Mouse (Mus musculus) C2C12 (cell line): ENCODE data around the gene B4galt5.

ENCODE experiments used
- CEBPB ChIP-seq: IDR thresholded peaks from one replicate; pipeline ENCODE4 v1.6.1; 2011; ENCODE audit warnings: low read depth, mild to moderate bottlenecking, control low read depth, moderate library complexity
- CTCF ChIP-seq: IDR thresholded peaks from one replicate; pipeline ENCODE4 v1.5.1; 2011; ENCODE audit not compliant: control insufficient read depth, insufficient read depth, insufficient read length
- MAX ChIP-seq: IDR thresholded peaks from one replicate; pipeline ENCODE4 v1.6.1; 2011; ENCODE audit warnings: mild to moderate bottlenecking, control low read depth
- MYOD1 ChIP-seq: IDR thresholded peaks from one replicate; pipeline ENCODE4 v1.6.1; 2011; ENCODE audit warnings: low read depth; ENCODE audit not compliant: control insufficient read depth, insufficient read length
- MYOG ChIP-seq: IDR thresholded peaks from one replicate; pipeline ENCODE4 v1.6.1; 2011; ENCODE audit not compliant: control insufficient read depth, insufficient read length; ENCODE audit errors: extremely low read depth
- USF1 ChIP-seq: IDR thresholded peaks from one replicate; pipeline ENCODE4 v1.6.1; 2011; ENCODE audit warnings: low read depth, mild to moderate bottlenecking, control low read depth, moderate library complexity

- TF ChIP-seq MAX (no peak), CTCF (no peak), USF1 (no peak), MYOG (no peak), MYOD1 (no peak), CEBPB (no peak)
These were observed 11.8 kb downstream of the B4galt5 start for GRCm38 (mm10) chr2:167337214-167337512.
